Mouse (Mus musculus) midbrain, embryonic 14.5 days (tissue): ENCODE measurements at regions not wholly inside any gene's neighbourhood (a gene's known extent, or its start where the extent isn't known, plus 50 kb on each side); places are given as distances from the start of the nearest gene placed in this dataset.
"Not testable (repeated sequence)": the region's sequence is repeated elsewhere in the genome, so short reads cannot be mapped to it uniquely, and the experiment has no call there.

Experiments used
- ATAC-seq: fragments of 200-750 bp; cut with Nextera tagmentation; 2 replicates; pipeline ENCODE4 v1.8.0; 2017; ENCODE audit warnings: moderate number of reproducible peaks, moderate library complexity; ENCODE audit not compliant: low FRiP score, low TSS enrichment
- DNase-seq: peaks from one replicate; pipeline ENCODE4 v3.0.0-alpha.2; 2015
- H3K27ac ChIP-seq: fragments of 300-500 bp; sonication (generic); replicated peaks from 2 replicates; pipeline ENCODE4 v1.5.1; 2014; ENCODE audit warnings: mild to moderate bottlenecking, low read depth, low read length, moderate library complexity
- H3K27me3 ChIP-seq: fragments of 300-500 bp; sonication (generic); 2 replicates; pipeline ENCODE4 v1.6.1; 2014; ENCODE audit warnings: low read length, control low read depth, mixed read lengths; ENCODE audit not compliant: control insufficient read depth, insufficient read depth
- H3K36me3 ChIP-seq: fragments of 300-500 bp; sonication (generic); 2 replicates; pipeline ENCODE4 v1.6.1; 2014; ENCODE audit warnings: low read length, control low read depth; ENCODE audit not compliant: control insufficient read depth, insufficient read depth
- H3K4me1 ChIP-seq: fragments of 300-500 bp; sonication (generic); 2 replicates; pipeline ENCODE4 v1.6.1; 2014; ENCODE audit warnings: mild to moderate bottlenecking, antibody characterized with exemption, low read length, control low read depth; ENCODE audit not compliant: control insufficient read depth, insufficient read depth
- H3K4me2 ChIP-seq: fragments of 300-500 bp; sonication (generic); 2 replicates; pipeline ENCODE4 v1.6.1; 2014; ENCODE audit warnings: mild to moderate bottlenecking, low read length, moderate library complexity
- H3K4me3 ChIP-seq: fragments of 300-500 bp; sonication (generic); replicated peaks from 2 replicates; pipeline ENCODE4 v1.5.1; 2014; ENCODE audit warnings: low read depth, low read length
- H3K9ac ChIP-seq: fragments of 300-500 bp; sonication (generic); replicated peaks from 2 replicates; pipeline ENCODE4 v1.6.1; 2014; ENCODE audit warnings: mild to moderate bottlenecking, low read length, moderate library complexity
- H3K9me3 ChIP-seq: fragments of 300-500 bp; sonication (generic); 2 replicates; pipeline ENCODE4 v1.6.1; 2016; ENCODE audit warnings: low read length, control low read depth, mixed read lengths; ENCODE audit not compliant: control insufficient read depth
- WGBS: fragments of 180-500 bp; shearing (Covaris S2); extraction: QIAGEN DNeasy Blood & Tissue Kit; methylation state at CpG from one replicate; pipeline ENCODE4 v1.1.7; 2014; 5-methylcytosine and 5-hydroxymethylcytosine counted together

DNA sequence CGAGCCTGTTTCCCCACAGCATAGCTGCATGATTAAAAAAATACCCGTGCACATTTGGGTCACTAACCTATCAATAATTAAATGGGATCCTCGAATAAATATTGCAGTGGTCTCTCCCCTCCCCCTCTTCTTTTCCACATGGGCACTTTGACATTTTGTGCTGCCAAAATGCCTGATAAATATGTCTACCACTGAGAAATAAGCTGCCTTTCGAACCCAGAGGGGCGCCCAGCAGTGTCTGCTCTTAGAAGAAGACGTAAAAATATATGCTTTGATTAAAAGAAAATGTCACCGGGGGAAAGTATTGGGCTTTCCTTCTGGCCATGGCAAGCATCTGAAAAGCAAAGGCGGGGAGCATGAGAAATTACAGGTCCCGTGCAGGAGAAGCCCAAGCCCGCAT, 152.6 kb upstream of the Frmd4a start:
- no peak overlapping the region for H3K27ac ChIP-seq
- H3K4me3 ChIP-seq, result no peak overlapping the region

DNA sequence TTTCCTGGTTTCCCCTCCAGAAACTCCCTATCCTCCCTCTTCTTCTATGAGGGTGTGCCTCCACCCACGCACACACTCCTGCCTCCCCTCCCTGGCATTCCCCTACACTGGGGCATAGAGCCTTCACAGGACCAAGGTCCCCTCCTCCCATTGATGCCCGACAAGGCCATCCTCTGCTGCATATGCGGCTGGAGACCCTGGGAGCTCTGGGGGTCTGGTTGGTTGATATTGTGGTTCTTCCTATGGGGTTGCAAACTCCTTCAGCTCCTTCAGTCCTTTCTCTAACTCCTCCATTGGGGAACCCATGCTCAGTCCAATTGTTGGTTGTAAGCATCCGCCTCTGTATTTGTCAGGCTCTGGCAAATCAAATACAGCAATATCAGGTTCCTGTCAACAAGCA, 150.8 kb upstream of the Frmd4a start:
- not testable (repeated sequence) for H3K9me3 ChIP-seq, ATAC-seq, H3K4me3 ChIP-seq, H3K27me3 ChIP-seq, H3K9ac ChIP-seq, DNase-seq, H3K4me2 ChIP-seq, H3K4me1 ChIP-seq, H3K27ac ChIP-seq, H3K36me3 ChIP-seq
- 82% methylated on average over 4 of the region's 4 CpGs for WGBS

More for the DNA sequence above, 152.6 kb upstream of the Frmd4a start:
- H3K9me3 ChIP-seq, result no peaks in the 10 kb centered on the region
- no peak overlapping the region for H3K9ac ChIP-seq
- no peaks in the 10 kb centered on the region for H3K27me3 ChIP-seq
- 65% methylated on average over 10 of the region's 10 CpGs for WGBS
- H3K4me1 ChIP-seq, result no peaks in the 10 kb centered on the region
- no peaks in the 10 kb centered on the region for H3K36me3 ChIP-seq
- DNase-seq (peak; percentile 53), ATAC-seq (no peak; the same call in 1 of the 2 replicates)
- H3K4me2 ChIP-seq, result no peak overlapping the region

DNA sequence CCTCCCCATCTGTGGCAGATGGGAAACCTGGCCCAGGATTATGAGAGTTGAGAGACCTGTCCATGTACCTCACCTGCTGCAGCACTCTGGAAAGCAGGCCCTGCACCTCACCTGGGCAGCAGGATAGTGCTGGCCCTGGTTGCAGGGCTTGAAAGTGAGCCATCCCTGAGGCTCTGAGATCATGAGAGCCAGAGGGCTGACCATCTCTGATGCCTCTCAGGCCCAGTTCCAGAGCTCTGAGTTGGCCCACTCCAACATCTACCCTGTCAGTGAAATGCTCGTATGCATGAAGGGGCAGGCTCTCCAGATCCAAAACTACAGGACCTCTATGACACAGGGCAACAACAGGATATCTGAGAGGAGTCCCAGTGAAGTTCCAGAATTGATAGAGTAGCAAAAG, 147.8 kb upstream of the Frmd4a start:
- Histone ChIP-seq H3K4me1 (no peaks in the 10 kb centered on the region), H3K27me3 (no peaks in the 10 kb centered on the region), H3K4me3 (no peak overlapping the region), H3K4me2 (no peak overlapping the region), H3K36me3 (no peaks in the 10 kb centered on the region), H3K27ac (no peak overlapping the region), H3K9ac (no peak overlapping the region), H3K9me3 (no peaks in the 10 kb centered on the region)
- 79% methylated on average over 1 of the region's 1 CpGs for WGBS
- no peak for DNase-seq
- no peak for ATAC-seq

GRCm38 (mm10) chr2:3871748-3872147, 145.8 kb upstream of the Frmd4a start:
- H3K9me3 ChIP-seq, result no peaks in the 10 kb centered on the region
- H3K27me3 ChIP-seq, result no peaks in the 10 kb centered on the region
- no peak overlapping the region for H3K9ac ChIP-seq
- ATAC-seq, result no peak
- H3K4me3 ChIP-seq, result no peak overlapping the region
- H3K4me2 ChIP-seq, result no peak overlapping the region
- DNase-seq, result no peak
- H3K36me3 ChIP-seq, result no peaks in the 10 kb centered on the region
- H3K4me1 ChIP-seq, result no peaks in the 10 kb centered on the region
- WGBS, result 95% methylated on average over 3 of the region's 3 CpGs
- H3K27ac ChIP-seq, result no peak overlapping the region

- Histone ChIP-seq H3K9me3 (no peaks in the 10 kb centered on the region), H3K4me2 (no peak overlapping the region), H3K27ac (no peak overlapping the region), H3K27me3 (no peaks in the 10 kb centered on the region), H3K36me3 (no peaks in the 10 kb centered on the region), H3K4me1 (no peaks in the 10 kb centered on the region), H3K4me3 (no peak overlapping the region), H3K9ac (no peak overlapping the region)
- WGBS, result 70% methylated on average over 6 of the region's 6 CpGs
- DNase-seq, result no peak
- ATAC-seq, result no peak
Measured at GRCm38 (mm10) chr2:3887000-3887399, 130.5 kb upstream of the Frmd4a start.

- DNase-seq, result peak; percentile 41
- Histone ChIP-seq H3K4me3 (no peak overlapping the region), H3K27ac (no peak overlapping the region), H3K4me1 (no peaks in the 10 kb centered on the region), H3K9ac (no peak overlapping the region), H3K27me3 (no peaks in the 10 kb centered on the region), H3K4me2 (peak overlapping the region; percentile 33; the same call in 1 of the 2 replicates), H3K36me3 (no peaks in the 10 kb centered on the region), H3K9me3 (no peaks in the 10 kb centered on the region)
- ATAC-seq, result 0 out of 2 replicates have a peak, but pooled peaks have one; percentile 37
- 22% methylated on average over 14 of the region's 14 CpGs for WGBS
Measured at GRCm38 (mm10) chr2:3887845-3888433, 129.6 kb upstream of the Frmd4a start.

DNA sequence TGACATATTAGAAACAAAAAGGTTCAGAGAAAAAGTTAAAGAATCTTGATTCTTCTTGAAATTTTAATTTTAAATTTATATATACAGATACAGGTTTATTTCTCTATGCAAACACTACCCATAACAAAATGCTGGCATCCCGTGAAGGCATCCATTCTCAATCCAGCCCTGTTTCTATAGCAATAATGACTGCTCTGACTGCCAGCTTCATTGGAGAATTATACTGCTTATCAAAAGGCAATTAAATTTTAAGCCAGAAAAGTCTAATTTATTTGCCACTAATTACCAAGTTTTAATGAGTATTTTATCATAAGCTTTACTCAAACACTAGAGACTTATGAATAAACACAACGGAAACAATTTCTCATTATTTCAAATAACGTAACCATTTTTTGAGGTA, 128.1 kb upstream of the Frmd4a start:
- Histone ChIP-seq H3K36me3 (no peaks in the 10 kb centered on the region), H3K27me3 (no peaks in the 10 kb centered on the region), H3K9me3 (no peaks in the 10 kb centered on the region), H3K9ac (no peak overlapping the region), H3K4me2 (no peak overlapping the region), H3K4me3 (no peak overlapping the region), H3K27ac (no peak overlapping the region), H3K4me1 (no peaks in the 10 kb centered on the region)
- DNase-seq (no peak), ATAC-seq (no peak)
- WGBS, result 81% methylated on average over 3 of the region's 3 CpGs

GRCm38 (mm10) chr2:3890462-3890861, 127.1 kb upstream of the Frmd4a start:
- no peak for DNase-seq
- no peaks in the 10 kb centered on the region for H3K27me3 ChIP-seq
- H3K4me2 ChIP-seq, result no peak overlapping the region
- H3K9ac ChIP-seq, result no peak overlapping the region
- no peak for ATAC-seq
- H3K27ac ChIP-seq, result no peak overlapping the region
- H3K9me3 ChIP-seq, result no peaks in the 10 kb centered on the region
- no peaks in the 10 kb centered on the region for H3K4me1 ChIP-seq
- H3K36me3 ChIP-seq, result no peaks in the 10 kb centered on the region
- no peak overlapping the region for H3K4me3 ChIP-seq
- WGBS, result 52% methylated on average over 8 of the region's 8 CpGs

- Histone ChIP-seq H3K9ac (no peak overlapping the region), H3K27ac (no peak overlapping the region), H3K9me3 (no peaks in the 10 kb centered on the region), H3K4me2 (no peak overlapping the region), H3K4me1 (peaks cover 7% of the 10 kb centered on the region), H3K27me3 (no peaks in the 10 kb centered on the region), H3K4me3 (no peak overlapping the region), H3K36me3 (no peaks in the 10 kb centered on the region)
- ATAC-seq, result no peak
- WGBS, result 90% methylated on average over 4 of the region's 4 CpGs
- no peak for DNase-seq
Measured at GRCm38 (mm10) chr2:3907026-3907425, 110.5 kb upstream of the Frmd4a start.
